Mouse (Mus musculus): ENCODE results near the gene Tesc. TPM values are rescaled to one million over a fixed set of nuclear protein-coding genes. Genes with fewer than 3 reads are reported as not detected.

The Tesc gene
- total and polyA plus RNA-seq, 2 experiments from 2014 or later, result 4.7 to 8.2 TPM

GRCm38 (mm10) chr5:118108124-118108793 is 80.7 kb downstream of the Tesc start:
- peak; percentile 86 for DNase-seq (ENCODE audit: low spot score)
- no peak overlapping the region for H3K4me3 ChIP-seq (ENCODE audit: low read depth, low read length)
- WGBS, result 46% methylated on average over 17 of the region's 17 CpGs
- no peaks in the 10 kb centered on the region for H3K9me3 ChIP-seq (ENCODE audit: low read length)
- H3K4me2 ChIP-seq (ENCODE audit: low read depth, low read length, poor library complexity, severe bottlenecking), result no peak overlapping the region
- peaks cover 10% of the 10 kb centered on the region for H3K4me1 ChIP-seq (ENCODE audit: insufficient read depth, low read length)
- H3K27me3 ChIP-seq (ENCODE audit: insufficient read depth, low read length), result no peaks in the 10 kb centered on the region
- peak overlapping the region; percentile 4; the same call in 1 of the 2 replicates for H3K27ac ChIP-seq (ENCODE audit: low read depth, low read length)
- no peak for TF ChIP-seq CTCF (IDR thresholded peaks at IDR 0.05)
- ATAC-seq (ENCODE audit: low FRiP score), result no peak; the same call in 1 of the 2 replicates
- no peak overlapping the region for H3K9ac ChIP-seq (replicated peaks; ENCODE audit: low read length, poor library complexity, severe bottlenecking)
- peaks cover 27% of the 10 kb centered on the region for H3K36me3 ChIP-seq (ENCODE audit: insufficient read depth, low read length)

- H3K27me3 ChIP-seq (ENCODE audit: insufficient read depth, low read length), result no peaks in the 10 kb centered on the region
- ATAC-seq (ENCODE audit: low FRiP score) (no peak), DNase-seq (ENCODE audit: low spot score) (no peak)
- H3K27ac ChIP-seq (ENCODE audit: low read depth, low read length), result no peak overlapping the region
- H3K4me3 ChIP-seq (ENCODE audit: low read depth, low read length), result no peak overlapping the region
- H3K36me3 ChIP-seq (ENCODE audit: insufficient read depth, low read length), result peaks cover 27% of the 10 kb centered on the region
- no peaks in the 10 kb centered on the region for H3K9me3 ChIP-seq (ENCODE audit: low read length)
- no peak overlapping the region for H3K9ac ChIP-seq (replicated peaks; ENCODE audit: low read length, poor library complexity, severe bottlenecking)
- peaks cover 10% of the 10 kb centered on the region for H3K4me1 ChIP-seq (ENCODE audit: insufficient read depth, low read length)
- WGBS, result 81% methylated on average over 7 of the region's 7 CpGs
- TF ChIP-seq CTCF (IDR thresholded peaks at IDR 0.05), result no peak
- no peak overlapping the region for H3K4me2 ChIP-seq (ENCODE audit: low read depth, low read length, poor library complexity, severe bottlenecking)
Measured at GRCm38 (mm10) chr5:118108794-118109440, 81.4 kb downstream of the Tesc start.

Other genes starting within 250 kb of the Tesc start
- gene Nos1, start 246.7 kb upstream of the Tesc start, total RNA-seq (2014; rRNA removed), result 17.8 and 25.7 TPM in 2 replicates
- 3.4 and 3.5 TPM in 2 replicates for gene Nos1, start 246.7 kb upstream of the Tesc start, polyA plus RNA-seq (2015; fragmentation: Nextera tagmentation; extraction: Ambion mirVana)
- gene Fbxo21, start 51.0 kb upstream of the Tesc start, total RNA-seq (2014; rRNA removed), result 203 and 212 TPM in 2 replicates
- gene Fbxo21, start 51.0 kb upstream of the Tesc start, polyA plus RNA-seq (2015; fragmentation: Nextera tagmentation; extraction: Ambion mirVana), result 149 and 156 TPM in 2 replicates
- gene Fbxw8, start 127.7 kb downstream of the Tesc start, total RNA-seq (2014; rRNA removed), result 43.0 and 48.4 TPM in 2 replicates
- 13.6 and 14.4 TPM in 2 replicates for gene Fbxw8, start 127.7 kb downstream of the Tesc start, polyA plus RNA-seq (2015; fragmentation: Nextera tagmentation; extraction: Ambion mirVana)
- gene Hrk, start 136.9 kb downstream of the Tesc start, total RNA-seq (2014; rRNA removed), result 18.2 and 20.0 TPM in 2 replicates
- 5.7 and 6.6 TPM in 2 replicates for gene Hrk, start 136.9 kb downstream of the Tesc start, polyA plus RNA-seq (2015; fragmentation: Nextera tagmentation; extraction: Ambion mirVana)
- gene Rnft2, start 217.4 kb downstream of the Tesc start, total RNA-seq (2014; rRNA removed), result 121 and 125 TPM in 2 replicates
- gene Rnft2, start 217.4 kb downstream of the Tesc start, polyA plus RNA-seq (2015; fragmentation: Nextera tagmentation; extraction: Ambion mirVana), result 14.3 and 15.0 TPM in 2 replicates
- 33.3 and 34.0 TPM in 2 replicates for gene 2410131K14Rik, start 217.5 kb downstream of the Tesc start, total RNA-seq (2014; rRNA removed)
- gene 2410131K14Rik, start 217.5 kb downstream of the Tesc start, polyA plus RNA-seq (2015; fragmentation: Nextera tagmentation; extraction: Ambion mirVana), result 18.8 and 19.2 TPM in 2 replicates

Measured in midbrain, postnatal 0 days (tissue).